Mouse (Mus musculus): ENCODE results near the gene Piwil4.

DNA sequence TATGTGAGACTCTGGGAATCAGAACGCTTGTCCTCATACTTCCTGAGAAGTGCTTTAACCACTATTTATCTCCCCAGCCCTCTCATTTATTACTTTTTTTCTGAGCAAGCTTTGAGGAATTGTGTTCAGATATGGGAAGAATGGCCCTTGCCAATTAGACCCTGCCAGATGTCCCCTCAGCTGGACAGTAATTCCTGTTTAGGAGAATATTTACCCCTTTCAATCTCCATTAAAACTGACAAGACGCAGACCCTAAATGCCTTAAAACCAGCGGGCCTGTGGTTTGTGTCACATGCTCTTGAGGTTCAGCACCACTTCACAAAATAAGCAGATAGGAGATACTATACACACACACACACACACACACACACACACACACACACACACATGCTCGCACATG lies 56.2 kb downstream of the Piwil4 start:
- no peak for TF ChIP-seq EP300 (IDR thresholded peaks at IDR 0.05; ENCODE audit: low read depth)
- TF ChIP-seq CTCF (IDR thresholded peaks at IDR 0.05; ENCODE audit: low read depth) = no peak
